Mouse (Mus musculus): ENCODE measurements around the gene Pla2g12b.

DNA sequence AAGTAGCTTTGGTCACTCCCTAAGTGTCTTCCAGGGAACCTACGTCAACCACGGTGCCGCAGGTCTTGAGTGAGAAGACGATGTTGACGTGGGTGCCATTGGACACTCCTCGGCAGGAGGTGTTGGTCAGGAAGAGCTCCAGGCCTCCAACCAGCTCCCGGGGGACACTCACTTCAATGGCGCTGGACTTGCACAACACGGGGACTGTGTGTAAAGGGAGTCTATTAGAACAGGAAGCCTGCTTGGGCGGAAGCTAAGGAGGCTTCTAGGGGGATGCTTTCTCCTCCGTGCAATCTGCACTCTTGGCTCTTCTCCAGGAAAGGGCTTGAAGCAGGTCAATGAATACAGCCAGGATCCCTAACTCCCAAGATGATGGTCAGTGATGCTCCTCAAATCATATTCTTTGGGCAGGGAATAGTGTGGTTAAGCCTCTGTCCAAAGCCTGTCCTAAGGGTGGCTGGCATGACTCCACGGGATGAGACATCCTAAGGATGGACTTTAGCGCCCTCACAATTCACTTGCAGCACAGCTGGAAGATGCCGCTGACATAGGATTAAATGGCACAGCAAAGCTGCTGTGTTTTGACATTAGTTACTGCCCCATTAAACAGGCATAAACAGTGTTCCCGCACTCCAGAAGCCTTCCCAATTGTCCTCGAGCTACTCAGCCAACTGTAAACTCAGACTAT lies 26.1 kb downstream of the Pla2g12b start:
- no peak for TF ChIP-seq CTCF (IDR thresholded peaks at IDR 0.05; ENCODE audit: low read depth)
- no peak for TF ChIP-seq EP300 (IDR thresholded peaks at IDR 0.05; ENCODE audit: low read depth)
